Mouse (Mus musculus) hindbrain, embryonic 12.5 days (tissue): ENCODE measurements around the gene Actg1. TPM values are rescaled to one million over a fixed set of nuclear protein-coding genes. Genes with fewer than 3 reads are reported as not detected.
A peak's percentile ranks its signal among the peaks of the same experiment; 100 is the strongest.

Experiments used
- ATAC-seq: fragments of 200-750 bp; cut with Nextera tagmentation; 2 replicates; pipeline ENCODE4 v1.8.0; 2017; ENCODE audit warnings: moderate TSS enrichment; ENCODE audit not compliant: low FRiP score
- H3K27ac ChIP-seq: fragments of 300-500 bp; sonication (generic); 2 replicates; pipeline ENCODE4 v1.5.1; 2016; ENCODE audit warnings: mild to moderate bottlenecking
- H3K27me3 ChIP-seq: fragments of 300-500 bp; sonication (generic); 2 replicates; pipeline ENCODE4 v1.6.1; 2016; ENCODE audit warnings: mild to moderate bottlenecking
- H3K36me3 ChIP-seq: fragments of 300-500 bp; sonication (generic); 2 replicates; pipeline ENCODE4 v1.6.1; 2016; ENCODE audit warnings: mild to moderate bottlenecking
- H3K4me1 ChIP-seq: fragments of 300-500 bp; sonication (generic); 2 replicates; pipeline ENCODE4 v1.6.1; 2016
- H3K4me2 ChIP-seq: fragments of 300-500 bp; sonication (generic); replicated peaks from 2 replicates; pipeline ENCODE4 v1.6.1; 2016; ENCODE audit warnings: mild to moderate bottlenecking
- H3K4me3 ChIP-seq: fragments of 300-500 bp; sonication (generic); 2 replicates; pipeline ENCODE4 v1.5.1; 2016; ENCODE audit warnings: mild to moderate bottlenecking
- H3K9ac ChIP-seq: fragments of 300-500 bp; sonication (generic); 2 replicates; pipeline ENCODE4 v1.6.1; 2016; ENCODE audit warnings: mild to moderate bottlenecking, moderate library complexity
- H3K9me3 ChIP-seq: fragments of 300-500 bp; sonication (generic); replicated peaks from 2 replicates; pipeline ENCODE4 v1.6.1; 2016; ENCODE audit warnings: mild to moderate bottlenecking
- WGBS: fragments of 180-500 bp; shearing (Covaris S2); methylation state at CpG from one replicate; pipeline ENCODE4 v1.1.7; 2016; 5-methylcytosine and 5-hydroxymethylcytosine counted together
- polyA plus RNA-seq: library from polyadenylated mRNA; unstranded; fragments of >200 nt; fragmentation: Nextera tagmentation; extraction: Ambion mirVana; gene quantifications from 2 replicates; pipeline ENCODE4 v1.2.1, GENCODE M21; 2016

The Actg1 gene
- polyA plus RNA-seq = 3,608 and 3,685 TPM in 2 replicates

DNA sequence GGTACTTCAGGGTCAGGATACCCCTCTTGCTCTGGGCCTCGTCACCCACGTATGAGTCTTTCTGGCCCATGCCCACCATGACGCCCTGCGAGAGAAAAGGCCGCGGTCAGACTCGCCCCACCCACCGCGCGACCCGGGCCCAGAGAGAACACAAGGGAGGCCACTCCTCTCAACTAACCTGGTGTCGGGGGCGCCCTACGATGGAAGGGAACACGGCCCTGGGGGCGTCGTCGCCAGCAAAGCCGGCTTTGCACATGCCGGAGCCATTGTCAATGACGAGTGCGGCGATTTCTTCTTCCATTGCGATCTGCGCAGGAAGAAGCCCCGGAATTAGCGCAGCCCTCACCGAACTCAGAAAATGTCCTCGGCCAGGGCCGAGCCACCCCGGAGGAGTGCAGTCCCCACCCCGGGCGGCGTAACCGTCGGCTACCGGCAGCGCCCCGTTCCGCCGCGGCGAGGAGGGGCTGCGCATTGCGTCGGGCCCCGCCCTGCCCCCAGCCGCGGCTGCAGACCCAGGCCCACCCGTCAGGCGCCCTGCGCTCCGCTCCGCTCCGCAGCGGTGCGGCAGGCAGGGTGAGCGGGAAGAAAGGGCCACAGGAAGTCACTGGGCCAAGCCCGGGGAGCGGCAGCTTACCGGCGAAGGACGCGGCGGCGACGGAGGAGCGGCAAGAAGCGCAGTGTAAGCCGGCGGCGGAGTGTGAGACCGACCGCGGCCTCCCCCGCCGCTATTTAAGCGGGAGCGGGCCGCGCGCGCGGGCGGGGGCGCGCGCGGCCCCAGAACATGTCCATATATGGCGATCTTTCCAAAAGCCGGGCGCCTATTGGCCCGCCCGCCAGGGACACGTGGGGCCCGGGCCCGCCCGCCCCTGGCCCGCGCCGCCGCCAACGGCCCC, at the start of gene Actg1:
TSS of gene Actg1 (minus strand) at position 752 of the 893 bp plus-strand sequence.
- peak; percentile 79 for ATAC-seq
- Histone ChIP-seq H3K4me1 (peaks cover 47% of the 10 kb centered on the region), H3K4me2 (peak within 1 kb of the TSS; percentile 92), H3K9ac (peak within 1 kb of the TSS; percentile 100), H3K27me3 (no peaks in the 10 kb centered on the region), H3K36me3 (peaks cover 18% of the 10 kb centered on the region), H3K27ac (peak within 1 kb of the TSS; percentile 100), H3K4me3 (peak within 1 kb of the TSS; percentile 100), H3K9me3 (no peaks in the 10 kb centered on the region)
- under 1% methylated on average over 100 of the region's 103 CpGs for WGBS

DNA sequence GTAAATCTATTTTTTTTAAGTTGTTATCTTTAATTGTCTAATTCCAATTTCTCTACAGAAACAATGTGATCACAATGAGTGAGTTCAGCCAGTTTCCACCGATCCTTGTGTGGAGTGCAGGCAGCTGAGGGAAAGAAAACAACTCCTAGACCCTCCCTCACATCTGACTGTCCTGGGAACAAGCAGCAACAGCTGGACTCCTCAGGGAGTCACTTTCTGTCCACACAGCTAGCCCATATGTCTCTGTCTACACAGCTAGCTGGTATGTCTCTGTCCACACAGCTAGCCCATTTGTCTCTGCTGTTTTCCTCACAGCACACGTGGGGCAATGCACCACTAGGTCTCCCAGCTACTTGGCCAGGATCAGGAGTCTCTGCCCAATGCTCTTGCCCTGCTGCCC, 49.3 kb upstream of the Actg1 start:
- Histone ChIP-seq H3K4me3 (no peak overlapping the region), H3K9me3 (no peaks in the 10 kb centered on the region), H3K9ac (no peak overlapping the region), H3K36me3 (peaks cover 72% of the 10 kb centered on the region), H3K27me3 (no peaks in the 10 kb centered on the region), H3K4me1 (no peaks in the 10 kb centered on the region), H3K4me2 (no peak overlapping the region), H3K27ac (no peak overlapping the region)
- no peak for ATAC-seq
- 73% methylated on average over 2 of the region's 2 CpGs for WGBS

DNA sequence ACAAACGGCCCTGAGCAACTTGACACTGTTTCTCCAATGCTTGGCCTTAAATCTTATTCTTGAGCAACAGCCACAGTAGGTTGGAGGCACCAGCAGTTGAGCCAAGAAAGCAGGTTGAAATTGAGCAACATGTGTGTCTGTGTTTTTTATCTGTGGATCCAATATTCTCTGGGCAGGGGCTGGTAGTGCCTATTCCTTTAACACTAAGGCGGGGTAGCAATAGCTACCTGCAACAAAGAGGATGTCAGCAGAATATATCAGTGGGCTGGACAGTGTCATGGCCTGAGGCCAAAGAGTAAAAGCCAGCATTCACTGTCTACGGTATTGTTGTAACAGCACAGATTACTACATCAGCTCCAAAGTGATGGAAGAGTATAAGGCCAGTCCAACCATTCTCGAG, 47.3 kb upstream of the Actg1 start:
- no peaks in the 10 kb centered on the region for H3K9me3 ChIP-seq
- 87% methylated on average over 4 of the region's 4 CpGs for WGBS
- no peak overlapping the region for H3K4me2 ChIP-seq
- no peaks in the 10 kb centered on the region for H3K27me3 ChIP-seq
- no peak for ATAC-seq
- H3K27ac ChIP-seq = no peak overlapping the region
- H3K9ac ChIP-seq = no peak overlapping the region
- H3K4me3 ChIP-seq = no peak overlapping the region
- peaks cover 61% of the 10 kb centered on the region for H3K36me3 ChIP-seq
- H3K4me1 ChIP-seq = no peaks in the 10 kb centered on the region

DNA sequence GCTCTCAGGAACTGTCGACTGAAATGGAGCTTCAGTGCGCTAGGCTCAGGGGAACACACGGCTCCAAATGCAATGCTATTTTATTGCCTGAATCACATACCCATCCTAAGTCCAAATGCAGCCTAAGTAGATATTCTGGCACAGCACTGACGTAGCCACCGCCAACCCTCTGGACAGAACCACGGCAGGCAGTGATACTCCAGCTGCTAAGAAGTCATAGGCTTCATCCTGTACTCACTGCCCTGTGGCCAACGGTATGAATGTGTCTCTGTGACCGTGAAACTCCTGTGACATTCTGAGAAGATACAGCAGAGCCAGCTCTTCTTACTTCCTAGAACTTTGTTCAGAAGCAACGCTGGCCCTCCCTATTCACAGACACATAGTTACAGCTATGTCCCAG, 40.2 kb upstream of the Actg1 start:
- Histone ChIP-seq H3K36me3 (peaks cover 62% of the 10 kb centered on the region), H3K27me3 (no peaks in the 10 kb centered on the region), H3K4me2 (no peak overlapping the region), H3K4me1 (no peaks in the 10 kb centered on the region), H3K9ac (no peak overlapping the region), H3K27ac (no peak overlapping the region), H3K4me3 (no peak overlapping the region), H3K9me3 (no peaks in the 10 kb centered on the region)
- WGBS = 93% methylated on average over 9 of the region's 9 CpGs
- ATAC-seq = no peak

DNA sequence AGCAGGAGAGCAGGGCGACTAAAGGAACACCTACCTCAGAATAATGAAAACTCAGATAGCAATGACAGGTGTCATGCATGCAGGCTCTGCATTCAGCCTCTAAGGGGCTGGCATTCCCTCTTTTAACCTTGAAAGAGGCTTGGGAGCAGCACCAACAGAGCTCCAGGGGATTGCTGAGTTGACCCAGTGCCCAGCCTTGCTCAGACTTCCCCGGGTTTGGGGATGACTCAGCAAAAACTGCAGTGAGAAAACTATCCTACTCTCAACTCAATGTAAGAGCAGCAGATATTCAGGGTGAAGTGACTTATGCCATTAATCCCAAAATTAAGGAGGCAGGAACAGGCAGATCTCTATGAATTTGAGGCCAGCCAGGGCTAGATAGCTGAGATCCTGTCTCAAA, 38.8 kb upstream of the Actg1 start:
- Histone ChIP-seq H3K36me3 (peaks cover 61% of the 10 kb centered on the region), H3K4me3 (no peak overlapping the region), H3K4me2 (no peak overlapping the region), H3K9ac (no peak overlapping the region), H3K27ac (no peak overlapping the region), H3K9me3 (no peaks in the 10 kb centered on the region), H3K4me1 (no peaks in the 10 kb centered on the region), H3K27me3 (no peaks in the 10 kb centered on the region)
- ATAC-seq = no peak
- WGBS = 83% methylated on average over 2 of the region's 2 CpGs

DNA sequence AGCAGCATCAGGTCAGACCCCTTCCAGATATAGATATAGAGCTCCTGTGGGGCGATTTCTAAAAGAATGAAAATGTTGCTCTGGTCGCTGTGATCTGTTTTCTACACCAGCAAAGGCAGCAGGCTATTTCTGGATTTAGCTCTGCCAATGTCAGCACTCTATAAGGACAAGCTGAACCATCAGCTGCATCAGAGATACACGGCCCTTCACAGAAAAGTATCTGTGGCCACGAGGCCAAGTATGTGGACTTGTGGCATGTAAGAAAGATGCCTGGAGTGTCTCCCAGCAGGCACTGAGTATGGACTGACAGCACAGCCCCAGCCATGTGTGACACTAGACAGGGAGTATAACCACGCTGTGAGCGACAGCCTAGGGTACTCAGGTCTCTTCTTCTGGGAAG, 38.3 kb upstream of the Actg1 start:
- Histone ChIP-seq H3K36me3 (peaks cover 65% of the 10 kb centered on the region), H3K4me1 (no peaks in the 10 kb centered on the region), H3K4me2 (no peak overlapping the region), H3K27me3 (no peaks in the 10 kb centered on the region), H3K9me3 (no peaks in the 10 kb centered on the region), H3K27ac (no peak overlapping the region), H3K4me3 (no peak overlapping the region), H3K9ac (no peak overlapping the region)
- ATAC-seq = no peak
- WGBS = 97% methylated on average over 6 of the region's 6 CpGs

DNA sequence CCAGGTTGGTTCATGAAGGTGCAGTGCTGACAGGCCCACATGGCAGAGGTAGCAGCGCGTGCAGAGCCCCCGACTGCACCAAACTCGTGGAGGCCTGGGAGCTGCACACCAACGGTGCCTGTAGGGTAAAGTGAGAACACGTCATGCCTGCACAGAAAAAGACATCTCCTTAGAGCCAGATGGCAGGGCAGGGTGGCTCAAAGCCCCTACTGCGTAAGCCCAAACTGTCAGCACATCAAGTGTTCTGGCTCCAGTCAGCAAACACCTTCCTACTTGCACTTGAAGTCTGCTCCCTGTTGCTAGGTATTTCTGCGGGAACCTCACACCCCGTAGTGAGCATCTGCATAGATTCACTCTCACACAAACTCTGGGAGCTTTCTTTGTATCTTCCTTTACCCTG, 34.2 kb upstream of the Actg1 start:
- H3K9me3 ChIP-seq = no peaks in the 10 kb centered on the region
- no peak for ATAC-seq
- 96% methylated on average over 9 of the region's 9 CpGs for whole genome bisulfite sequencing
- no peaks in the 10 kb centered on the region for H3K27me3 ChIP-seq
- no peak overlapping the region for H3K27ac ChIP-seq
- H3K9ac ChIP-seq = no peak overlapping the region
- H3K4me2 ChIP-seq = no peak overlapping the region
- H3K4me3 ChIP-seq = no peak overlapping the region
- H3K4me1 ChIP-seq = peaks cover 16% of the 10 kb centered on the region
- H3K36me3 ChIP-seq = peaks cover 67% of the 10 kb centered on the region

DNA sequence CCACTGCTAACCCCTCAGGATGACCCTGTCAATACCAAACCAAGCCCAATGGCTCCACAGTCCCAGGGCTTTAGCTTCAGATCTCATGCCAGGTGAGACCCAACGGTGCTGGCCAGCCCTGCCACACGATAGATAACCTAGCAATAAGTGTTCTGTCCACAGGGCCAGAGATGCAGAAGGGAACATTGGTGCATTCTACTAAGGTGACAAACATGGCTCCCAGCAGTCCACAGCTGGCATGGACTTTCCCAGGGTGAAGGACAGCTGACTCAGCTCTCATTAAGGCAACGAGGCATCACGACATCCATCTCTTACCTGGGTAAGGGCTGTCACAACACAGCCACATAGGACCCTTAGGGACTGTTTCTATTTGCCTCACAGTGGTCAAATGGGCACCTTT, 32.8 kb upstream of the Actg1 start:
- Histone ChIP-seq H3K36me3 (peaks cover 69% of the 10 kb centered on the region), H3K27me3 (no peaks in the 10 kb centered on the region), H3K4me1 (peaks cover 25% of the 10 kb centered on the region), H3K4me2 (no peak overlapping the region), H3K9ac (no peak overlapping the region), H3K27ac (no peak overlapping the region), H3K4me3 (no peak overlapping the region), H3K9me3 (no peaks in the 10 kb centered on the region)
- 91% methylated on average over 4 of the region's 4 CpGs for WGBS
- no peak for ATAC-seq

DNA sequence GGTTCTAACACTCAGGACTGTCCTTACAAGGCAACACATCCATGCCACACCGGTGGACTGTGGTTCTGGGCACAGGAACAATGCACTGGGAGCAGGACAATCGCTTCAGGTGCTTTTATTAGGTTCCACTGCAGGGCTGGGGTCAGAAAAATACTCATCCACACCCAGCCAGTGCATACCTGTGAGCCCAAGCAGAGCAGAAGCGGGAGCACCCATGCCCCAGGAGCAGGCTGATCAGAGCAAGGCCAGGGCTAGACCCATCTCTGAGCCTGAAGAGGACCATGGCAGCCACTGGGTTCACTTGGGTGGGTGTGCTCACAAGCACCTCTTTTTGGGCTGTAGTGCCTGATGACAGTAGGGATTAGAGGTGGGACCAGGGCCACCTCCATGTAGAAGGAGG, 31.9 kb upstream of the Actg1 start:
- 94% methylated on average over 3 of the region's 3 CpGs for WGBS
- H3K9ac ChIP-seq = no peak overlapping the region
- no peak overlapping the region for H3K27ac ChIP-seq
- ATAC-seq = no peak
- no peaks in the 10 kb centered on the region for H3K27me3 ChIP-seq
- H3K4me2 ChIP-seq = no peak overlapping the region
- peaks cover 68% of the 10 kb centered on the region for H3K36me3 ChIP-seq
- no peaks in the 10 kb centered on the region for H3K9me3 ChIP-seq
- no peak overlapping the region for H3K4me3 ChIP-seq
- peaks cover 25% of the 10 kb centered on the region for H3K4me1 ChIP-seq

DNA sequence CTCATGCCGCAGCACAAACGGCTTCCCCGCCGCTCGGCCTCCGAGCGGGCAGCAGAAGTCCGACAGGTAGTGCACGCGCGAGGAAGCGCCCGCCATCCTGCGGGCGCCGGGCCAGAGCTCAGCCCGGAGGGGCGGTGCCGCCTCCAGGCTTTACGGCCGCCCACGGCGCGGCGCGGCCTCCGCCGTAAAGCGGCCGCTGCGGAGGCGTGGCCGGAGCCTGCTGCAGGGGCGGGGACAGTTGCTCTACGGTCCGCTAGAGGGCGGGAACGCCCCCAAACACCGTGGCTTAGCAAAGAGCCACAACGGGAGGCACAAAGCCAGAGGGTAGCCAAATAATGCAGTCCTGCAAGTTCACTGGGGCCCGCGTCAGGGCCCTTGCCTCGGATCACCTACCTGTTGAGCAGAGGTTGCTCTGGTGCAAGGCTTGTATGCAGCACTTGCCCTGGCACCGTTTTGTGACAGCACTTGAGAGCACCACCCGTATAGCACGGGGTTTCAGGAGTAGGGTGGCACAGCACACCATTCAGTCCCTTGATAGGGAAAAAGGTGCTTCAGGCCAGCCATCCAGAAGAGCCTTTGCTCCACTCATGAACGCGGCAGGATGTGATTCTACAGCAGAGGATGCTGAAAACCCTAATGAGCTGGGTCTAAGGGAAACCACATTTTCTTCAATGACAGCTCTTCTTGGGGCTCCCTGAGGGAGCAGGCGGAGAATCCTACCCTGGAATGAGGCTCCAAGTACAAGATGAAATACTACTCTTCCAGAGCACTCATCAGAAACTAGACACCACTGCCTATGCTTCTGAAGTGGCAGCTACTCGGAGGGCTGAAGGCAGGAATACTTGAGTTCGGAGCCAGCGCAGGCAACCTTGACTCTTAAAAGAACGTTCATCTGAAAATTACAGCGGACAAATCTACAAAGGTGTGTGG, 30.5 kb upstream of the Actg1 start, which contains the start of gene Faap100:
TSS of gene Faap100 (minus strand) at position 154 of the 930 bp plus-strand sequence.
- peaks cover 68% of the 10 kb centered on the region for H3K36me3 ChIP-seq
- peak within 1 kb of the TSS; percentile 77 for H3K27ac ChIP-seq
- peak within 1 kb of the TSS; percentile 83 for H3K4me3 ChIP-seq
- peak within 1 kb of the TSS; percentile 95 for H3K4me2 ChIP-seq
- H3K4me1 ChIP-seq = peaks cover 25% of the 10 kb centered on the region
- no peaks in the 10 kb centered on the region for H3K27me3 ChIP-seq
- ATAC-seq = peak; percentile 90
- 10% methylated on average over 54 of the region's 54 CpGs for WGBS
- H3K9ac ChIP-seq = peak within 1 kb of the TSS; percentile 89
- no peaks in the 10 kb centered on the region for H3K9me3 ChIP-seq

DNA sequence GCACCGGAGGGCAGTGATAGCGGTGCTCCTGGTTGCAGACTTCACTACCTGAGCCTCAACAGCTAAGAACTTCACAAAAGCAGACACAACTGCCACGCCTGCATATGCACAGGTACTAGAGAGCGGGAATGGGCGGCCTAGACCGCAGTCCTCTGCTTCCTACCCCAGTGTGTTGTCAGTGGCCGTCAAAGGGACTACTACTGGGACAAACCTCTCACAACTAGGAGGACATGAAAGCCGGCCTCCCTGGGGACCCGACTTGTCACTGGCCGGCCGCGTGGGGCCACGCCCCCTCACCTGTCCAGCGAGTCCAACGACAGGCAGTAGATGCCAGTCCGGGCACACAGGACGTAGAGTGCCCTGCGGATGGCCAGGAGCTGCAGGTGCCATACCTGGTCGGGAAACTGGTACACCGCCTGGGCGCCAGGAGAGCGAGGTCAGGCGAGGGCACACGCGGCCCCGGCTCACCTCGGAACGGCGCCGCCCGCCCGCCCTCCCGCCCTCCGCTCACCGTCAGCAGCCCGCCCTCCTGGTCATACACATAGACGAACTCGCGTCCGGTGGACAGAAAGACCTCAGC, 29.8 kb upstream of the Actg1 start:
- Histone ChIP-seq H3K9ac (peak overlapping the region; percentile 89), H3K27me3 (no peaks in the 10 kb centered on the region), H3K4me2 (peak overlapping the region; percentile 95), H3K9me3 (no peaks in the 10 kb centered on the region), H3K27ac (peak overlapping the region; percentile 77), H3K4me3 (peak overlapping the region; percentile 83), H3K36me3 (peaks cover 68% of the 10 kb centered on the region), H3K4me1 (peaks cover 25% of the 10 kb centered on the region)
- WGBS = 4% methylated on average over 35 of the region's 40 CpGs
- ATAC-seq = peak; percentile 46

DNA sequence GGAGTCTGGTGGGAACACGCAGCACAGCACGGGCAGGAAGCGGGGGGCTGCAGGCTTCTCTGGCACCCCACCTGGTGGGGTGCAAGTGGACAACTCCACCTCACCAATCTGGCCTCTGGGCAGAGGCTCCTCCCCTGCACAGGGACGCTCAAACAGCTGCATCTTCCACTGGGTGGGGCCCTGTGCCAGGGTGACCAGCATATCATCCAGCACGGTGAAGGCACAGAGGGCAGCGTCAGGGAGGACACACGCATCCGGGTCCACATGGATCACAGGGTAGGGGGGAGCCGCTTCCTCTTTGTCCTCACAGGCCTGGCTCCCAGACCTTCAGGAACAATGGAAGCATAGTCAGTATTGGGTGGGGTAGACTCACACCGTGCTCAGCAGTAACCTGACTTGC, 29.0 kb upstream of the Actg1 start:
- H3K27me3 ChIP-seq = no peaks in the 10 kb centered on the region
- peaks cover 69% of the 10 kb centered on the region for H3K36me3 ChIP-seq
- peak overlapping the region; percentile 95 for H3K4me2 ChIP-seq
- no peak for ATAC-seq
- no peaks in the 10 kb centered on the region for H3K9me3 ChIP-seq
- peak overlapping the region; percentile 89 for H3K9ac ChIP-seq
- H3K4me3 ChIP-seq = peak overlapping the region; percentile 83
- H3K4me1 ChIP-seq = peaks cover 25% of the 10 kb centered on the region
- H3K27ac ChIP-seq = 0 out of 2 replicates have a peak overlapping the region, but pooled peaks have one; percentile 12
- WGBS = 73% methylated on average over 10 of the region's 10 CpGs
